Mouse (Mus musculus) heart, embryonic 12.5 days (tissue): Measurements from ENCODE around the gene Donson. TPM values are rescaled to one million over a fixed set of nuclear protein-coding genes. Genes with fewer than 3 reads are reported as not detected.
A peak's percentile ranks its signal among the peaks of the same experiment; 100 is the strongest.

Experiments
- ATAC-seq: fragments of 200-750 bp; cut with Nextera tagmentation; 2 replicates; pipeline ENCODE4 v1.8.0; 2017; ENCODE audit warnings: moderate TSS enrichment, moderate library complexity; ENCODE audit not compliant: insufficient number of reproducible peaks, low FRiP score
- H3K27ac ChIP-seq: fragments of 300-500 bp; sonication (generic); 2 replicates; pipeline ENCODE4 v1.5.1; 2016; ENCODE audit warnings: mild to moderate bottlenecking, moderate library complexity; ENCODE audit not compliant: poor library complexity, severe bottlenecking
- H3K27me3 ChIP-seq: fragments of 300-500 bp; sonication (generic); replicated peaks from 2 replicates; pipeline ENCODE4 v1.6.1; 2016; ENCODE audit warnings: mild to moderate bottlenecking, moderate library complexity
- H3K36me3 ChIP-seq: fragments of 300-500 bp; sonication (generic); 2 replicates; pipeline ENCODE4 v1.6.1; 2016; ENCODE audit warnings: mild to moderate bottlenecking, moderate library complexity
- H3K4me1 ChIP-seq: fragments of 300-500 bp; sonication (generic); replicated peaks from 2 replicates; pipeline ENCODE4 v1.6.1; 2016; ENCODE audit warnings: mild to moderate bottlenecking
- H3K4me2 ChIP-seq: fragments of 300-500 bp; sonication (generic); 2 replicates; pipeline ENCODE4 v1.6.1; 2016; ENCODE audit warnings: mild to moderate bottlenecking, moderate library complexity
- H3K4me3 ChIP-seq: fragments of 300-500 bp; sonication (generic); 2 replicates; pipeline ENCODE4 v1.5.1; 2016; ENCODE audit warnings: mild to moderate bottlenecking
- H3K9ac ChIP-seq: fragments of 300-500 bp; sonication (generic); 2 replicates; pipeline ENCODE4 v1.6.1; 2016; ENCODE audit warnings: mild to moderate bottlenecking, moderate library complexity
- H3K9me3 ChIP-seq: fragments of 300-500 bp; sonication (generic); replicated peaks from 2 replicates; pipeline ENCODE4 v1.6.1; 2016; ENCODE audit warnings: mild to moderate bottlenecking, moderate library complexity
- WGBS: fragments of 180-500 bp; shearing (Covaris S2); methylation state at CpG from one replicate; pipeline ENCODE4 v1.1.7; 2016; 5-methylcytosine and 5-hydroxymethylcytosine counted together
- polyA plus RNA-seq: library from polyadenylated mRNA; unstranded; fragments of >200 nt; fragmentation: Nextera tagmentation; extraction: Ambion mirVana; gene quantifications from 2 replicates; pipeline ENCODE4 v1.2.1, GENCODE M21; 2016

The Donson gene
- polyA plus RNA-seq, 1 experiment from 2014 or later: 22.5 TPM

DNA sequence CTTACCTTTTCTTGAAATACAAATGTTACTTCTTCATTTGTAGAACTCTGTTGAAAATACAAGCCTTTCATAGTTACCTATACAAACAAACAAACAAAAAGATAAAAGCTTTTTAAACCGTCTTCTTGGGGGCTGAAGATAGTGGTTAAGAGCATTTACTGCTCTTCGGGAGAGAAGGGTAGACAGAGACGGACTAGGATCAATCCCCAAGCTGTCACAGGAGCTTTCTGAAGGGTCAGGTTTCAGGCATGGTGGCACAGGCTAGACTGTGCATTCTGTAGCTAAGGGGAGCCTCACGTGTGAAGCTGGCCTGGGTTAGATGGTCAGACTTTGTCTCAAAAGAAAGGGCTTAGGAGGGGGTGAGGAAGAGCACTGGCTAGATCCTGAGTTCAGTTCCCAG lies 28.8 kb upstream of the Donson start:
- H3K36me3 ChIP-seq: peaks cover 71% of the 10 kb centered on the region
- peak overlapping the region; percentile 77 for H3K27ac ChIP-seq
- H3K27me3 ChIP-seq: no peaks in the 10 kb centered on the region
- WGBS: 64% methylated on average over 4 of the region's 4 CpGs
- no peak overlapping the region for H3K4me3 ChIP-seq
- no peaks in the 10 kb centered on the region for H3K9me3 ChIP-seq
- no peak overlapping the region for H3K9ac ChIP-seq
- no peak overlapping the region for H3K4me2 ChIP-seq
- peak; percentile 58 for ATAC-seq
- no peaks in the 10 kb centered on the region for H3K4me1 ChIP-seq

DNA sequence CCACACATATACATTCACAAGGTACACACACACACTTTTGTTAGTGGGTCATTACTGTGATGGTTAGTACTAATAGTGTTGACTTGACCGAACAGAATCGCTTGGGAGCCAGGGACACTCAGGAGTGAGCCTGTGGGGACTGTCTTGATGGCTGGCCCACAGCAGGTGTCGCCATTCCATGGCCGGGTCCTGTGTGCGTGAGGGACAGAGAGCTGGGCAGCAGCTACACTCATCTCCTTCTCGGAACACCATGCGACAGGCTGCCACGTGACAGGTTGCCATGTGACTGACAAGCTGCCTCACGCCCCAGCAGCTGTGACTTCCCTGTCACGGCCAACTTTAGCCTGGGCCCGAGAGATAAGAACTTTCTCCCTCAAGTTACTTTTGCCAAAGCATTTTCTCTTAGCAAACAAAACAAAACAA lies 28.4 kb upstream of the Donson start:
- Histone ChIP-seq H3K4me3 (no peak overlapping the region), H3K9me3 (no peaks in the 10 kb centered on the region), H3K9ac (no peak overlapping the region), H3K4me1 (no peaks in the 10 kb centered on the region), H3K4me2 (no peak overlapping the region), H3K36me3 (peaks cover 69% of the 10 kb centered on the region), H3K27me3 (no peaks in the 10 kb centered on the region), H3K27ac (peak overlapping the region; percentile 46; the same call in 1 of the 2 replicates)
- 52% methylated on average over 11 of the region's 11 CpGs for WGBS
- peak; percentile 97 for ATAC-seq

DNA sequence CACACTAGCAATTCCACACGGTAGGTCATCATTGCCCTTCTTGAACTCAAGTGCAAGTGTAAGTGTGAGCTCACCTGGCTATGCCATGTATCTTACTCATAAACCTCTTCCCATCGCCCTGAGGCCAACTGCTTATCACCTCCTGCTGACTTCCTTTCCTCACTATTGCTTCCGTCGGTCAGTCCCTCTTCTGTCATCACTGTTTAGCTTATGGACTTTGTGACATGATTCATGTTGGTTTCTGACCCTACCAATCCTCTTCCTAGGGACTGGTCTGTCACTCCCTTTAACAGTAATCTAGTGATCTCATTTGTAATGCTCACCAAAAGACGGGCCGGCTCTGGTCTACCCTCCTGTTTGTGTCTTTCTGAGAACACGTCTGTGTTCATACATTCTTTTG lies 21.7 kb upstream of the Donson start:
- H3K9ac ChIP-seq: no peak overlapping the region
- WGBS: 71% methylated on average over 7 of the region's 7 CpGs
- H3K27ac ChIP-seq: no peak overlapping the region
- no peaks in the 10 kb centered on the region for H3K27me3 ChIP-seq
- H3K36me3 ChIP-seq: peaks cover 68% of the 10 kb centered on the region
- H3K4me3 ChIP-seq: no peak overlapping the region
- H3K9me3 ChIP-seq: no peaks in the 10 kb centered on the region
- no peaks in the 10 kb centered on the region for H3K4me1 ChIP-seq
- H3K4me2 ChIP-seq: no peak overlapping the region
- no peak for ATAC-seq

DNA sequence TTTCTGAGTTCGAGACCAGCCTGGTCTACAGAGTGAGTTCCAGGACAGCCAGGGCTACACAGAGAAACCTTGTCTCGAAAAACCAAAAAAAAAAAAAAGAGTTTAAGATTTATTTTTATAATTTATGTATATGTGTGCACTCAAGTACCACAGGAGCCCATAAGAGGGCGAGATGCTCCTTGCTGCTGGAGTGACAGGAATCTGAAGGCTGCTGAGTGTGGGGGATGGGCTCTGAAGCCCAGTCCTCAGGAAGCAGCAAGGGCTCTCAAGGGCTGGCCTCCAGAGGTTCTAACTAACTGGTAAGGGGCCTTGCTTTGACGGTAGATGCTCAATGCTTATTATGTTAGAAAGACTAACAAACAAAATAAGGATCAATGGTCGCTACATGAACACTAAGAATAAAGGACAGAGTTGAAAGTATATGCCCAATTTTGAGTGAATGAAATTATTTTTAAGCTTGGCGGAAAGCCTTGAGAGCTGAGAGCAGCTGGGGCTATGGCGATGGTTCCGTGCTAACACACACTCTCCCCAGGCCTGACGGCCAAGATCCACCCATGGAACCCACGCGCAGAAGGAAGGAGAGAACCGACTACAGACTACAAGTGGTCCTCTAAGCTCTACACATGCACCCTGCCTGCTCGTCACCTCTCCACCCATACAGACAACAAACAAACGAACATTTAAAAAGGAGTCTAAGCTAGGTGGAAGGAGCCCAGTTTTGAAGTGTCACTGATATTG lies 16.2 kb upstream of the Donson start:
- Histone ChIP-seq H3K27me3 (no peaks in the 10 kb centered on the region), H3K4me2 (no peak overlapping the region), H3K4me3 (no peak overlapping the region), H3K27ac (no peak overlapping the region), H3K36me3 (peaks cover 69% of the 10 kb centered on the region), H3K9me3 (no peaks in the 10 kb centered on the region), H3K9ac (no peak overlapping the region), H3K4me1 (no peaks in the 10 kb centered on the region)
- 78% methylated on average over 14 of the region's 14 CpGs for WGBS
- no peak for ATAC-seq

DNA sequence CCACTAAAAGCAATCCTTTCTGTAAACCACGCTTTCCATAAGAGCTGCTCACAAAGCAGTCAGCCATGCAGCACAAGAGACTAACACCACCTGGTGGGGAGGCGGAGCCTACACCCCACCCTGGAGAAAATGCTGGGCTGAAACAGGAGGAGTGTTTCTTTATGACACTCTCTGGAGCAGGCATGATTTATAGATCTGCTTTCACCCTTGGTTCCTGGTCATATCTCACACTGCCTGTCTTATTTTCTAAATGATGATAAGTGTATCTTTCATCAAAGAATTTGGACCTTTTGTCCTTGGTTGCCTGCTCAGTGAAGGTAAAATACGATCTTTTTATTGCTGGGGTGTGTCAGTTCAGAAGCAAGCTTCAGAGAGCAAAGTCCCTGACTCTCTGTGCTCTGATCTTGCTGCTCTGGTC lies 14.2 kb upstream of the Donson start:
- H3K9me3 ChIP-seq: no peaks in the 10 kb centered on the region
- peaks cover 70% of the 10 kb centered on the region for H3K36me3 ChIP-seq
- H3K4me3 ChIP-seq: no peak overlapping the region
- no peak overlapping the region for H3K27ac ChIP-seq
- no peak for ATAC-seq
- H3K9ac ChIP-seq: no peak overlapping the region
- 74% methylated on average over 3 of the region's 3 CpGs for WGBS
- no peaks in the 10 kb centered on the region for H3K27me3 ChIP-seq
- no peaks in the 10 kb centered on the region for H3K4me1 ChIP-seq
- no peak overlapping the region for H3K4me2 ChIP-seq

DNA sequence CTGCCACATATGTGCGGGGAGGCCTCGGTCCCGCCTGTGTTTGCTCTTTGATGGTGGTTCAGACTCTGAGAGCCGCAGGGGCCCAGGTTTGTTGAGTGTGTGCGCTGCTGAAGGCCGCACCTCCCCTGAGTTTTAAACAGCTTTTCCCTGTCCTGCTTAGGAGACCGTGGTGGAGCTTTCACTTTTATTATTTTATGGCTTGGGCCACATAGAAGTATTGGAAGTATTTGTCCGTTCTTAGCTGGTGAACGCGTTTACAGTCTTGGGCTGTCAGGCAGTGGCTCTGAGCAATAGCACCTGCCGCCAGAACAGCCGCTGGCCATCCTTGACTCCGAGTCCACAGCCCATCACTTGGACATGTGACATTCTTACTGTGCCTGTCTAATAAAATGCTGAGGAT lies 13.3 kb upstream of the Donson start:
- H3K27me3 ChIP-seq: no peaks in the 10 kb centered on the region
- WGBS: 84% methylated on average over 13 of the region's 13 CpGs
- H3K9me3 ChIP-seq: no peaks in the 10 kb centered on the region
- ATAC-seq: no peak
- H3K27ac ChIP-seq: no peak overlapping the region
- H3K4me2 ChIP-seq: no peak overlapping the region
- no peak overlapping the region for H3K9ac ChIP-seq
- no peak overlapping the region for H3K4me3 ChIP-seq
- no peaks in the 10 kb centered on the region for H3K4me1 ChIP-seq
- H3K36me3 ChIP-seq: peaks cover 73% of the 10 kb centered on the region

- H3K4me3 ChIP-seq: no peak overlapping the region
- peaks cover 69% of the 10 kb centered on the region for H3K36me3 ChIP-seq
- no peak overlapping the region for H3K27ac ChIP-seq
- H3K4me2 ChIP-seq: no peak overlapping the region
- no peak overlapping the region for H3K9ac ChIP-seq
- no peak for ATAC-seq
- WGBS: 89% methylated on average over 1 of the region's 1 CpGs
- no peaks in the 10 kb centered on the region for H3K9me3 ChIP-seq
- no peaks in the 10 kb centered on the region for H3K27me3 ChIP-seq
- H3K4me1 ChIP-seq: no peaks in the 10 kb centered on the region; the same call in 1 of the 2 replicates
Observed at GRCm38 (mm10) chr16:91698995-91699394, 10.4 kb upstream of the Donson start.

- no peak overlapping the region for H3K4me2 ChIP-seq
- H3K4me3 ChIP-seq: no peak overlapping the region
- no peaks in the 10 kb centered on the region for H3K9me3 ChIP-seq
- ATAC-seq: no peak
- WGBS: 51% methylated on average over 8 of the region's 8 CpGs
- peaks cover 46% of the 10 kb centered on the region for H3K36me3 ChIP-seq
- no peak overlapping the region for H3K9ac ChIP-seq
- no peaks in the 10 kb centered on the region for H3K27me3 ChIP-seq
- H3K27ac ChIP-seq: no peak overlapping the region
- H3K4me1 ChIP-seq: no peaks in the 10 kb centered on the region; the same call in 1 of the 2 replicates
Observed at GRCm38 (mm10) chr16:91695108-91695755, 6.7 kb upstream of the Donson start.

DNA sequence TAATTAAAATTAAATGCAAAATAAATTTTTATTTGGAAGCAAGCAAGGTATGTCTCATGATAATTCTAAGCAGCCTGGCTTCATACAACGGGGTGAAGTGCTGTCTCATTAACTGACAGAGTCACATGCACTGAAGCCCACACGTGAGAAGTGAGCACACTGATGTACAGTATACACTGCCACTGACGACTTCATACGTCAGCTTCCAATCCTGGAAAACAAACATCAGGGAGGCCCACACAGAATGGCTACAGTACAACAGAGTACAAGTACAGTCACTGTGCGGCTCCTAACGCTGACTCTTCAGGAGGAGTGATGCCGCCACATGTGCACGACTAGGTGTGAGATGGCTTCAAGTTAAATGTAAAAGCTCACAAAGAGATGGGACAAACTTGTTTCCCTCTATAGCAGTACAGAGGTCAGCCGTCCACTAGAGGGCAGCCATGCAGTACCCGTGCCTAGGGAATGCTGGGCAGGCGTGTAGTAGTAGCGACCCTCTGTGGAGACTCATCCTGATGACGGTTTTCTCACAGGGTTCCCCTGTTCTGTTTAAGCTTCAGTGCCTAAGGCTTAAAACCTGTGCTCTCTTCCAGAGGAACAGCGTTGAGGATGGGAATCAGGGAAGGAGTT lies 6.0 kb upstream of the Donson start:
- 30% methylated on average over 14 of the region's 14 CpGs for WGBS
- Histone ChIP-seq H3K4me2 (no peak overlapping the region), H3K36me3 (peaks cover 43% of the 10 kb centered on the region), H3K27me3 (no peaks in the 10 kb centered on the region), H3K4me3 (no peak overlapping the region), H3K4me1 (peaks cover 6% of the 10 kb centered on the region; the same call in 1 of the 2 replicates), H3K27ac (no peak overlapping the region), H3K9me3 (no peaks in the 10 kb centered on the region), H3K9ac (no peak overlapping the region)
- peak; percentile 81 for ATAC-seq

DNA sequence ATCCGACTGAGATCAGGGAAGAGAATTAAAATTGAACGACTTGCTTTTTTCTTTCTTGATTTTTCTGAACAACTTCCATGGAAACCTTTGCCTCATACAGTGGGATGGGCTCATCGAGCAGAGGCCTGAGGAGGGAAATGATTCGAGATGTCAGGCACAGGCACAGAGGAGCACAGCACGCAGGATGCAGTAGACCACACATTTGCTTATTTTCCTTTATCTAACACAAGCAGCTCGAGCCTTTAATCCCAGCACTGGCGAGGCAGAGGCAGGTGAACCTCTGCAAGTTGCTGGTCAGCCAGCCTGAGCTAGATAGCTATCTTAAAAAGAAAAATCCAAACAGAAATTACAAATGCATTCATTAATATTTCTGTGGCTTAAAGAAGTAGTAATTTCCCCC lies 1.2 kb upstream of the Donson start:
- Histone ChIP-seq H3K27ac (no peak overlapping the region), H3K4me3 (no peak overlapping the region), H3K36me3 (peaks cover 22% of the 10 kb centered on the region), H3K4me2 (peak overlapping the region; percentile 29; the same call in 1 of the 2 replicates), H3K9me3 (no peaks in the 10 kb centered on the region), H3K4me1 (peaks cover 18% of the 10 kb centered on the region), H3K27me3 (no peaks in the 10 kb centered on the region), H3K9ac (0 out of 2 replicates have a peak overlapping the region, but pooled peaks have one; percentile 25)
- no peak for ATAC-seq
- 32% methylated on average over 7 of the region's 7 CpGs for WGBS

- under 1% methylated on average over 50 of the region's 51 CpGs for WGBS
- ATAC-seq: peak; percentile 47
Observed at GRCm38 (mm10) chr16:91688023-91688618, 449 bp downstream of the Donson start.

More at GRCm38 (mm10) chr16:91688023-91688618, 449 bp downstream of the Donson start:
- Histone ChIP-seq H3K27ac (peak overlapping the region; percentile 90), H3K9me3 (no peaks in the 10 kb centered on the region), H3K9ac (peak overlapping the region; percentile 90), H3K4me2 (peak overlapping the region; percentile 91), H3K4me1 (peaks cover 18% of the 10 kb centered on the region), H3K4me3 (peak overlapping the region; percentile 81), H3K36me3 (peaks cover 26% of the 10 kb centered on the region), H3K27me3 (no peaks in the 10 kb centered on the region)
